Mouse (Mus musculus): ENCODE results near the gene Tyw1. TPM values are rescaled to one million over a fixed set of nuclear protein-coding genes. Genes with fewer than 3 reads are reported as not detected.

Gene Tyw1
- 28.6 and 30.4 TPM in 2 replicates for polyA plus RNA-seq (2016; fragmentation: Nextera tagmentation; extraction: Ambion mirVana)

DNA sequence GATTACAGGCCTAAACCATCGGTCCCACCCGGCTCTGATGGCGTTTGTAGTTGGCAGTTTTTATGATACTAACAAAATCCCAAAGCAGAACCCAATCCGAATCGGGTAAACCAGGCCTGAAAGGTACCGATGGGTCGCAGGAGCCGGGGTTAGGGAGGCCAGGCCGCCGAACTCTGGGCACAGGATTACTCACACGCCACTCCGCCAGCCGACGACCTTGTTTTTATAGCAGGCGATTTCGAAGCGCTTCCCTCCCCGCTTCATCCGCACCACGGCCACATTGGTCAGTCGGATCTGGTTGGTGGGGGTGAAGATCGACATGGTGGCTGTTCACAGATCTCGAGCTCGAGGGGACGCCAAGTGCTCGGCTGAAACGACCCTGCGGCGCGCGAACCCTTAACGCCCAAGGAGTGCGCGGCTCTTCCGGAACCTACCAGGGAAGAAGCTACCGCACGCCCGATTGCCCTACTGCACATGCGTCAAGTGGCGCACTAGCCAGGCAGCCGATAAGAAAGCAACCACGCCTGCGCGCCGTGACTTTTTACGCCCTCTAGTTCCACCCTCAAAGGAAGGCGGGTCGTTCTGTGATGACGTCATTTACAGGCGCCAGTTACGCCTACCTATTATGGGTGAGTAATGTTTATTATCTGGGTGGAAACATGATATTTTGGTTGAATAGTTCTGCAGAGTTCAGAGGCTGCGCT is at the start of gene Tyw1, which contains the start of gene Sbds:
Tyw1 (plus strand) TSS at position 603 of the 704 bp plus-strand sequence.
Sbds (minus strand) TSS at position 514 of the 704 bp plus-strand sequence.
- peak within 1 kb of the TSS; percentile 77 for H3K4me2 ChIP-seq (replicated peaks)
- peaks cover 31% of the 10 kb centered on the region for H3K36me3 ChIP-seq
- peak within 1 kb of the TSS; percentile 81 for H3K27ac ChIP-seq (replicated peaks)
- no peaks in the 10 kb centered on the region for H3K9me3 ChIP-seq
- peak within 1 kb of the TSS; percentile 73 for H3K4me3 ChIP-seq
- H3K27me3 ChIP-seq: no peaks in the 10 kb centered on the region
- peak; percentile 89 for ATAC-seq (ENCODE audit: low FRiP score, low read depth)
- H3K9ac ChIP-seq (replicated peaks): peak within 1 kb of the TSS; percentile 87
- peaks cover 20% of the 10 kb centered on the region for H3K4me1 ChIP-seq
- WGBS: 1% methylated on average over 52 of the region's 52 CpGs

DNA sequence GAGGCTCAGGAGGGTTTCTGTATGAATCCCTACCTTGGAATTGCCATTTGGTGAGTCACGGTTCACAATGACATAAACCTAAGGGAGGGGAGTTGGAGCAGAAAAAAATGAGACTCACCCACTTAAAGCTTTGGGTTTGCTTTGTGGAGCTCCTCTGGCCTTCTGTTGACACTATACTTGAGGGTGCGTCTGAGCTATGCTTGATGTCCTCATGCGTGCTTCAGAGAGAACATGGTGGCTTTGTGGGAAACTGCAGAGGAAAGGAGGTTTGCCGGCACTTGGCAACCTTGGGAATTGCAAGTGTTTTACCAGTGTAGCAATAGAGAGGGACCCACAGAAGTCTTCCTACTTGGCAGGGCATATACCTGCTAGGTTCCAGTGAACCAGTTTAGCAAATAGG is 48.1 kb upstream of the Tyw1 start:
- H3K4me1 ChIP-seq: no peaks in the 10 kb centered on the region
- H3K9ac ChIP-seq (replicated peaks): no peak overlapping the region
- no peaks in the 10 kb centered on the region for H3K9me3 ChIP-seq
- ATAC-seq (ENCODE audit: low FRiP score, low read depth): no peak
- no peak overlapping the region for H3K27ac ChIP-seq (replicated peaks)
- no peak overlapping the region for H3K4me3 ChIP-seq
- WGBS: 96% methylated on average over 4 of the region's 4 CpGs
- H3K27me3 ChIP-seq: no peaks in the 10 kb centered on the region
- peaks cover 57% of the 10 kb centered on the region for H3K36me3 ChIP-seq
- H3K4me2 ChIP-seq (replicated peaks): no peak overlapping the region

DNA sequence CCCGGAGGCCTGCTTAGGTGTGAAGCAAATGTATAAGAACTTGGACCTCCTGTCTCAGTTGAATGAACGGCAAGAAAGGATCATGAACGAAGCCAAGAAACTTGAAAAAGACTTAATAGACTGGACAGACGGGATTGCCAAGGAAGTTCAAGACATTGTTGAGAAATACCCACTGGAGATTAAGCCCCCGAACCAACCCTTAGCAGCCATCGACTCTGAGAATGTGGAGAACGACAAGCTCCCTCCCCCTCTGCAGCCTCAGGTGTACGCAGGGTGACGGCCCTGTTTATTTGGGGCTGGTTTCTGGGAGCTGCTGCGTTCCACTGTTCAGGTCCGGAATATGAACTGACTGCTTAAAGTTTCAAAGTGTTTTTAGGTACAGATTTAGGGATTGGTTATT is 42.5 kb upstream of the Tyw1 start:
- H3K4me1 ChIP-seq: no peaks in the 10 kb centered on the region

DNA sequence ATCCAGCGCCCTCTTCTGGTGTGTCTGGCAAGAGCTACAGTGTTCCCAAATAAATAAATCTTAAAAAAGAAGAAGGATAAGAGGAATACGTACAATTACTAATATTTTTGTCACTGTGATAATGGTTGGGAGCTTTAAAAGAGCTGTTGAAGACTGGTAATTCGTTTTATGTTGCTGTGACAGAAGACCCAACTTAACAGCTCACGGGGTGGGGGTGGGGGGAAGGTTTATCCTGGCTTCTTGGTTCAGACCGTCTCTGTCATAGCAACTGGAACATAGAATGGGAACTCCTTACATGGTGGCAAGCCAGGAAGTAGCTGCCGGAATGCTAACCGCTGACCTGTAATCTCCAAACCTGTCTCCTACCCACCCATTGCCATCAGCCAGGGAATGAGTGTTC is 38.6 kb upstream of the Tyw1 start, which contains the start of gene Tmem248:
Tmem248 (plus strand) TSS at position 301 of the 400 bp plus-strand sequence.
- no peak for ATAC-seq (ENCODE audit: low FRiP score, low read depth)
- H3K4me1 ChIP-seq: peaks cover 6% of the 10 kb centered on the region; the same call in 1 of the 2 replicates
- peaks cover 7% of the 10 kb centered on the region; the same call in 1 of the 2 replicates for H3K9me3 ChIP-seq
- no peak within 1 kb of the TSS for H3K27ac ChIP-seq (replicated peaks)
- WGBS: 82% methylated on average over 7 of the region's 7 CpGs
- peaks cover 29% of the 10 kb centered on the region for H3K36me3 ChIP-seq
- no peak within 1 kb of the TSS for H3K4me3 ChIP-seq
- H3K9ac ChIP-seq (replicated peaks): no peak within 1 kb of the TSS
- no peak within 1 kb of the TSS for H3K4me2 ChIP-seq (replicated peaks)
- no peaks in the 10 kb centered on the region for H3K27me3 ChIP-seq

More for the DNA sequence above, 42.5 kb upstream of the Tyw1 start:
- no peak for ATAC-seq (ENCODE audit: low FRiP score, low read depth)
- no peaks in the 10 kb centered on the region for H3K27me3 ChIP-seq
- peaks cover 65% of the 10 kb centered on the region for H3K36me3 ChIP-seq
- no peak overlapping the region for H3K9ac ChIP-seq (replicated peaks)
- 0 out of 2 replicates have a peak, but pooled peaks cover 4% of the 10 kb centered on the region for H3K9me3 ChIP-seq
- no peak overlapping the region for H3K4me3 ChIP-seq
- WGBS: 92% methylated on average over 11 of the region's 11 CpGs
- H3K27ac ChIP-seq (replicated peaks): no peak overlapping the region
- H3K4me2 ChIP-seq (replicated peaks): no peak overlapping the region

DNA sequence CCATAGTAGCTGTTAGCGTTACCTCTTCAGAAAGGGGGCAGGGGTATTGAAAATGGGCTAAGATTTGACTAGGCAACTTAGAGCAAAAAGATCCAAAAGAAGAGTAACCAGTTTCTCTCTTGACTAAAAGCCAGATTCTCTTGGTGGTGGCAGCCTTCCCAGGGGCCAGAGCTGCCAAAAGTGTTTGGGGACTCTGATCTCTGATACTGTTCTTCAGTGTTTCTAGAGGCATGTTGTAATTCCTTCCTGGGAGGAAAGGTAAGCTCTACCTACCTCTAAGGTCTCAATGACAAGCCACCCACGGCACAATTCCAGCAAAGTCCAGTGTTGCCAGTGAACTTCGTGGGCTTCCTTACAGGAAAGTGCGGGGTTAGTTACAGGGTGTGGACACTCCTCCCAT is 38.0 kb upstream of the Tyw1 start:
- 91% methylated on average over 4 of the region's 4 CpGs for WGBS
- Histone ChIP-seq H3K9me3 (peaks cover 7% of the 10 kb centered on the region; the same call in 1 of the 2 replicates), H3K27ac (replicated peaks) (no peak overlapping the region), H3K4me1 (peaks cover 7% of the 10 kb centered on the region; the same call in 1 of the 2 replicates), H3K9ac (replicated peaks) (no peak overlapping the region), H3K36me3 (peaks cover 23% of the 10 kb centered on the region), H3K4me2 (replicated peaks) (no peak overlapping the region), H3K4me3 (no peak overlapping the region), H3K27me3 (no peaks in the 10 kb centered on the region)
- no peak for ATAC-seq (ENCODE audit: low FRiP score, low read depth)

DNA sequence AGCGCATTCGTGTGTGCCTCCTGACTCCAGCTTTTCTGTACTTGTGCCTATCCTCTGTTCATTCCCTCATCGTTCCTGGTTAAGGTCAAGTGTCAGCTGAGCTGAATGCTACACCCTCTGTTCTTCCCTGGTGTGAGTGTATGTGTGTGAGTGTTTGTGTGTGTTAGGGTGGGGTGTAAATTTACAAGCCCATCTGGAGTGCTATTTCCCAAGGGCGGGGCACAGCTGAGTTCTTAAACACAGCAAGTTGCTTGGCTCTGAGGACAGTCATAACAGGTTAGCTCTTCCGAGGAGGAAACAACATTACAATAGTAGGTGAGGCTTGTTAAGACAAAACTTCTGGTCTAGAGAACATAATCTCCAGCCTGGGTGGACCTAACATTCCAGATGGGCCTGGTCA is 37.1 kb upstream of the Tyw1 start:
- Histone ChIP-seq H3K4me1 (peaks cover 13% of the 10 kb centered on the region), H3K9me3 (peaks cover 7% of the 10 kb centered on the region; the same call in 1 of the 2 replicates), H3K4me3 (no peak overlapping the region), H3K36me3 (peaks cover 14% of the 10 kb centered on the region; the same call in 1 of the 2 replicates), H3K4me2 (replicated peaks) (no peak overlapping the region), H3K27me3 (no peaks in the 10 kb centered on the region), H3K9ac (replicated peaks) (no peak overlapping the region), H3K27ac (replicated peaks) (no peak overlapping the region)
- no peak for ATAC-seq (ENCODE audit: low FRiP score, low read depth)
- 94% methylated on average over 5 of the region's 5 CpGs for WGBS

DNA sequence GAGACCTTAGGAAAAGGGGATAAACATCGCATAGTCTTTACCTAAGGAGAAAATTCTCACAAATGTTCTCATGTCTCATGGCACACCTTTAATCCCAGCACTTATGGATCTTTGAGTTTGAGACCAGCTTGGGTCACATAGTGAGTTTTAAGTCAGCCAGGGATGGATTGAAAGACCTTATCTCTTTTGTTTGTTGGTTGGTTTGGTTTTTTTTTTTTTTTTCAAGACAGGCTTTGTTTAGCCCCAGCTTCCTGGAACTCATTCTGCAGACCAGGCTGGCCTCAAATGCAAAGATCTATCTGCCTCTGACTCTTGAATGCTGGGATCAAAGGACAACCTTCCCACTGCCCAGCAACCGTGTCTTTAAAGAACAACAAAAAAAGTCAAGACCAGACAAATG is 34.1 kb upstream of the Tyw1 start:
- no peak for ATAC-seq (ENCODE audit: low FRiP score, low read depth)
- Histone ChIP-seq H3K4me1 (peaks cover 18% of the 10 kb centered on the region), H3K27ac (replicated peaks) (no peak overlapping the region), H3K4me3 (peak overlapping the region; percentile 100), H3K9me3 (peaks cover 7% of the 10 kb centered on the region; the same call in 1 of the 2 replicates), H3K9ac (replicated peaks) (peak overlapping the region; percentile 97), H3K27me3 (no peaks in the 10 kb centered on the region), H3K4me2 (replicated peaks) (peak overlapping the region; percentile 72), H3K36me3 (no peaks in the 10 kb centered on the region)
- WGBS: 49% methylated on average over 2 of the region's 2 CpGs

DNA sequence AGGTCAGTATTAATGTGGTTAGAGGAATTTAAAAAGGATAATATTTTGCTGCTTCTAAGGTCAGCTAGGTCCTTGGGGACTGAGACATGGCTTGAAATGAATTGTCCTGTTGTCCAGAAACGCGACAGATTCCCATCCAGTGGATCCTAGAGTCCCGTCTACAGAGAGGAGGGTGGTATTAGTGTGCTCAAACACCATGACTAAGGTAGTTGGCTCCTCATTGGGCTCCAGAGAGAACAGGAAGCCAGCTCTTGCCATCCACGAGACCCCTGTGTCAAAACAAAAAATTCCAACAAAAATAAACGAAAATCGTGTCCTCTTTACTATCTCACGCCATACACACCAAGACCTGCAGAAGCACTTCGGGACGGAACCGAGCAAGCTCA is 33.7 kb upstream of the Tyw1 start:
- Histone ChIP-seq H3K4me1 (peaks cover 18% of the 10 kb centered on the region), H3K9me3 (peaks cover 7% of the 10 kb centered on the region; the same call in 1 of the 2 replicates), H3K4me2 (replicated peaks) (peak overlapping the region; percentile 72), H3K27ac (replicated peaks) (peak overlapping the region; percentile 84), H3K4me3 (peak overlapping the region; percentile 100), H3K36me3 (no peaks in the 10 kb centered on the region), H3K9ac (replicated peaks) (peak overlapping the region; percentile 97), H3K27me3 (no peaks in the 10 kb centered on the region)
- ATAC-seq (ENCODE audit: low FRiP score, low read depth): peak; percentile 61
- 1% methylated on average over 10 of the region's 10 CpGs for WGBS

DNA sequence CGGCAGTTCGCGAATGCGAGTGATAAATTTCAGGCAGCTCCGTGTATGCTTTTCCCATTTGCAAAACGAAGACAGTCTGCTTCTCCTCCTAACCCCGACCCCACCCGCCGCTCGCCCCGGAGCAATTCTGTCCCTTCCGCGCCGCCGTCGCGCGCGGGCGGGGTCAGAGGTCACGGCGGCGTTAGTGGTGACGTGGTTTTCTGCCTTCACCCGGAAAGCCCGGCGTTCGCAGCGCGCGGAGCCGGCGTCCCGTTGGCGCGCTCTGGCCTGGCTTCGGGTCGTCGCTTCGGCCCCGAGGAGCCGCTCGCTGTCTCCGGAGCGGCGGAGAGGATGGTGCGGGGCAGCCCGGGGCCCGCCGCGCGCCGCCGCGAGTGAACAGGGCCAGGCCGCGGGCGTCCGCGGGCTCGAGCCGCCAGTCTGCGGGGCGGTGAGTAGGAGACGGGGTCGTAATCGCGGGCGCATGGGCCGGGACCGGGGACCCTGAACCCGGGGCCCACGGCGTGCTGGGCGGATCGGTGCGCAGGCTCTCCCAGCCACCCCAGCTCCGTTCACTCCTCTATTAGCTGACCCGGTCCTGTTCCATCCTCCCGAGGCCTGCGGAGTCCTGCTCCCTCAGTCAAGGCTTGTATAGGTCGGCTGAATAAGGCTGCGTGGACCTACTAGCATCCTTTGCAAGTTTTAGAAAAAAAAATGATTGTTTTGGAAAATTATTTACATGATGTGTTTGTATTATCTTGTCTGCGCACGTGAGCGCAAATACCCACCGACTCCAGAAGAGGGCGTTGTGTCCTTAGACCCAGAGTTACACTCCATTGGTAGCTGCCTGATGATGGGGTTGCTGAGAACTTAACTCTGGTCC is 33.0 kb upstream of the Tyw1 start:
- peak overlapping the region; percentile 100 for H3K4me3 ChIP-seq
- H3K4me1 ChIP-seq: peaks cover 18% of the 10 kb centered on the region
- peaks cover 7% of the 10 kb centered on the region; the same call in 1 of the 2 replicates for H3K9me3 ChIP-seq
- ATAC-seq (ENCODE audit: low FRiP score, low read depth): peak; percentile 86
- H3K4me2 ChIP-seq (replicated peaks): peak overlapping the region; percentile 72
- H3K27me3 ChIP-seq: no peaks in the 10 kb centered on the region
- H3K27ac ChIP-seq (replicated peaks): peak overlapping the region; percentile 84
- H3K9ac ChIP-seq (replicated peaks): peak overlapping the region; percentile 97
- H3K36me3 ChIP-seq: no peaks in the 10 kb centered on the region
- WGBS: under 1% methylated on average over 83 of the region's 88 CpGs

DNA sequence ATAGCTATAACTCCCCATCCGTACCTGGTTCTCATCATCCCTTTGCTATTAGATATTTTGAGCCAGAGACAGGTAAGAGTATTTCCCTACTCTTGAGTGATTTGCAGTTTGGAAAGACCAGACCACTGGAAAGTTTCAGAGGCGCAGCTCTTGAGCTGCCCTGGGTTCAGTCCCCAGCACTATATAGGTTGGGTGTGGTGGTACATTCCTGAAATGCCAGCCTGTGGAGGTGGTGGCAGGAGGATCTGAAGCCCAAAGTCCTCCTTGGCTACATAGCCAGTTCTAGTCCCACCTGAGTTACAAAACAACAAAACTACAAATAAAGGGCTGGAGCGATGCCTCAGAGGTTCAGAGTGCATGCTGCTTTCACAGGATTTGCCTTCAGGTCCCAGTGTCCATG is 28.6 kb upstream of the Tyw1 start:
- Histone ChIP-seq H3K9ac (replicated peaks) (no peak overlapping the region), H3K27me3 (no peaks in the 10 kb centered on the region), H3K4me3 (no peak overlapping the region), H3K4me1 (peaks cover 11% of the 10 kb centered on the region), H3K4me2 (replicated peaks) (no peak overlapping the region), H3K9me3 (no peaks in the 10 kb centered on the region), H3K36me3 (peaks cover 24% of the 10 kb centered on the region), H3K27ac (replicated peaks) (no peak overlapping the region)
- no peak for ATAC-seq (ENCODE audit: low FRiP score, low read depth)
- WGBS: 92% methylated on average over 3 of the region's 3 CpGs

DNA sequence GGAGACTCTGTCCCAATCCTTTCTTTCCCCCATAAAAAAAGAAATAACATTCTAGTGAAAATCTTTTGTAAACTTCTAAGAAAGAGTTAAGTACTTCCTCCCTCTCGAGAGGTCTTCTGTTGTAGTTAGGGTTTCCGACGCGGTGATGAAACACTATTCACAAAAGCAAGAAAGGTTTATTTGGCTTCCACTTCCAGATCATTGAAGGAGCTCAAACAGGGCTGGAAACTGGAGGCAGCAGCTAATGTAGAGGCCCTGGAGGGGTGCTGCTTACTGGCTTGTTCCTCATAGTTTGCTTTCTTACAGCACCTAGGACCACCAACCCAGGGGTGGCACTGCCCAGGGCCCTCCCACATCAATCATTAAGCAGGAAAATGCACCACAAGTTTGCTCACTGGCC is 27.3 kb upstream of the Tyw1 start:
- ATAC-seq (ENCODE audit: low FRiP score, low read depth): no peak
- H3K9ac ChIP-seq (replicated peaks): no peak overlapping the region
- H3K9me3 ChIP-seq: no peaks in the 10 kb centered on the region
- H3K36me3 ChIP-seq: peaks cover 37% of the 10 kb centered on the region
- H3K4me2 ChIP-seq (replicated peaks): no peak overlapping the region
- H3K4me1 ChIP-seq: peaks cover 7% of the 10 kb centered on the region
- no peaks in the 10 kb centered on the region for H3K27me3 ChIP-seq
- no peak overlapping the region for H3K27ac ChIP-seq (replicated peaks)
- 85% methylated on average over 4 of the region's 4 CpGs for WGBS
- no peak overlapping the region for H3K4me3 ChIP-seq

DNA sequence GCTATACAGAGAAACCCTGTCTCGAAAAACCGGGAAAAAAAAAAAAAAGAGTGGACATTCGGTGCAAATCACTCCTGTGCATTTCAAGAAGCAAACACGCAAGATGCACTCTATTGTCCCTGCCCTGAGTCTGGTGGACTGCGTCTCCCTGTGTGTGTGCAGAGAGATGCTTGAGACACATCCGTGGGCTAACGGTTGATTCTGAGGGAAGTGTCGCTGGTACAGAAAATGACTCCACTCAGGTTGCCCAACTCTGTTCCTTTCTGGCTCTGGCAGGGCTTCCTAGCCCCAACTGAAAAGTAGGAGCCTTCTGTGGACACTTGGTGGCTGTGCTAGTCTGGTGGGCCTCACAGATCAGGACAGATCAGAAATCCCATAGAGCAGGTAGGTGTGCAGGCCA is 19.1 kb upstream of the Tyw1 start:
- Histone ChIP-seq H3K4me2 (replicated peaks) (no peak overlapping the region), H3K4me1 (no peaks in the 10 kb centered on the region), H3K36me3 (peaks cover 96% of the 10 kb centered on the region), H3K9me3 (no peaks in the 10 kb centered on the region), H3K4me3 (no peak overlapping the region), H3K27ac (replicated peaks) (no peak overlapping the region), H3K9ac (replicated peaks) (no peak overlapping the region), H3K27me3 (no peaks in the 10 kb centered on the region)
- no peak for ATAC-seq (ENCODE audit: low FRiP score, low read depth)
- 92% methylated on average over 8 of the region's 8 CpGs for WGBS
